Mouse (Mus musculus) testis, adult 2 months (tissue): ENCODE measurements at regions not wholly inside any gene's neighbourhood (a gene's known extent, or its start where the extent isn't known, plus 50 kb on each side); places are given as distances from the start of the nearest gene placed in this dataset.
"Not testable (repeated sequence)": the region's sequence is repeated elsewhere in the genome, so short reads cannot be mapped to it uniquely, and the experiment has no call there.

Experiments used
- H3K27ac ChIP-seq: fragments of 200-500 bp; 2 replicates; pipeline ENCODE4 v1.5.1; 2012; ENCODE audit warnings: low read depth, low read length; ENCODE audit not compliant: control insufficient read depth, insufficient read depth
- H3K27me3 ChIP-seq: fragments of 200-500 bp; 2 replicates; pipeline ENCODE4 v1.6.1; 2012; ENCODE audit warnings: mild to moderate bottlenecking, low read length, moderate library complexity; ENCODE audit not compliant: control insufficient read depth, insufficient read depth
- H3K36me3 ChIP-seq: fragments of 200-500 bp; 2 replicates; pipeline ENCODE4 v1.6.1; 2012; ENCODE audit warnings: mild to moderate bottlenecking, low read length; ENCODE audit not compliant: control insufficient read depth, insufficient read depth
- H3K4me1 ChIP-seq: fragments of 200-500 bp; 2 replicates; pipeline ENCODE4 v1.6.1; 2012; ENCODE audit warnings: low read length; ENCODE audit not compliant: control insufficient read depth, insufficient read depth
- H3K4me3 ChIP-seq: fragments of 200-500 bp; 2 replicates; pipeline ENCODE4 v1.5.1; 2012; ENCODE audit warnings: low read depth, mild to moderate bottlenecking, low read length, moderate library complexity, mixed read lengths; ENCODE audit not compliant: control insufficient read depth
- CTCF ChIP-seq: fragments of 200-500 bp; IDR thresholded peaks from 2 replicates; pipeline ENCODE4 v1.5.1; 2012; ENCODE audit warnings: low read depth, mild to moderate bottlenecking, inconsistent platforms, low read length, moderate library complexity; ENCODE audit not compliant: control insufficient read depth, insufficient read depth, insufficient replicate concordance
- POLR2A ChIP-seq: fragments of 200-500 bp; IDR thresholded peaks from 2 replicates; pipeline ENCODE4 v1.6.1; 2012; ENCODE audit warnings: low read depth, mild to moderate bottlenecking, inconsistent platforms, low read length, moderate library complexity; ENCODE audit not compliant: control insufficient read depth

DNA sequence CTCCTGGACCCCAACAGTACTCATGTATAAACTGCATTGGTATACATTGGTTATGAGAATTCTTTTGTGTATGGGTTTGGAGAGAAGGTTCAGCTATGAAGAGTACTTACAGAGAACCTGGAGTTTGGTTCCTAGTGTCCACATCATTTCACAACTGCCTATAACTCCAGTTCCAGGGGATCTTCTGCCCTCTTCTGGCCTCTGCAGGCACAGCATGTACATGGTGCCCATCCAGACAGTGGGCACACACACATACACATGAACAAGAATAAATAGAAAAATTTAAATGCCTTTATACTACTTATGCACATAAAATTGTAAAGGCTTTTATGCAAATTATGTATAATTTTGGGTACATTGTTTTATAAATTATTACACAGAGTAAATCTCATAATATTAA lies 59.9 kb upstream of the Spon1 start:
- no peak for TF ChIP-seq POLR2A
- peak; percentile 12; the same call in 1 of the 2 replicates for TF ChIP-seq CTCF
- Histone ChIP-seq H3K36me3 (no peaks in the 10 kb centered on the region), H3K4me1 (no peaks in the 10 kb centered on the region), H3K27ac (no peak overlapping the region), H3K4me3 (no peak overlapping the region), H3K27me3 (no peaks in the 10 kb centered on the region)

DNA sequence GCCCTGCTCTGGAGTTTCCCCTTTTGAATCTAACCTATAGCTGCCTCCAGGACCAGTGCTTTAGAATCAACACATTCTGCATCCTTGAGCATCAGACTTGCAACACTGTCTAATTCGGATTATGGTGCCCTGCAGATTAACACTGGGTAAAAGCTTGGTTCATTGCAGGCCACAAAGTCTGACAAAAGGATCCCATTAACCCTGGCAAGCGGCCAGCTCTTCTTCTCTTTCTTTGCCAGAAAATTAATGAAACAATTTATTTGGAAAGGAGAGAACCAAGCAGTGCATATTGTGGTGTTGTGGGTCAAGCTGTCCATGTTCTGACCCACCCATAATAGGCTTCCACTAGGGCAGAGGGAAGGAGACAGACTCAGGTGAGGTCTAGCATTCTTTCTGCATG lies 58.2 kb upstream of the Spon1 start:
- Histone ChIP-seq H3K27me3 (no peaks in the 10 kb centered on the region), H3K27ac (no peak overlapping the region), H3K4me1 (no peaks in the 10 kb centered on the region), H3K4me3 (no peak overlapping the region), H3K36me3 (no peaks in the 10 kb centered on the region)
- TF ChIP-seq CTCF: no peak
- no peak for TF ChIP-seq POLR2A

DNA sequence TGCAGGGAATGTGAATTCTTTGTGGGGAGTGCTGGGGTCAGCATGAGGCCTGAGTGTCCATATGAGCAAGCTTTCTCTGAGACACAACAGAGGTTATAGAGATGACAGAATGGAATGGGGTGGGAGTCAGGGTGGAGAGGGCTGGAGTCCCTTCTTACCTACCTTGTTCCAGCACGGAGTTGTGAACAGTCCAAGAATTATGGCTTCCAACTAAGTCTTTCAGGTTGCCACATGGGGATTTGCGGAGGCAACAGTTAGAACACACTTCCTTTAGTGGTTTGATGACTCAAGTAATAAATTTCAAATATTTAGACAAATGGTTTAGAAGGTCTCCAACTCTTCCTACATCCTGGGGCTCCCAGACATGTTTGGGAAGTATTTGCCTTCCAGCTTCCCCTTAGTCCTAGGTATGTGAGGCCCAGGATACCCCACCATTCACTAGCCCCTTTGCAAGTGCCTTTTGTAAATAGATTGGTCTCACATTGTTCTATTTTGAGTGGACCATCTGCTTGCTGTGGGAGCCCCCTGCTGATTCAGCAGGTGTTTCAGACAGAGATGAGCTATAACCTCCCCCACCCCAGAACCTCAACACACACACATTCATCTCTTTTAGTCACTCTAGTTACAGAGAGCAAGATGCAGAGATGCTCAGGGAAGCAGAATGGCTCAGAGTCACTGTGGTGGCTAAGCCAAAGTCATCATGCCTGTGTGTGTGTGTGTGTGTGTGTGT lies 55.1 kb upstream of the Spon1 start:
- TF ChIP-seq POLR2A: no peak
- Histone ChIP-seq H3K4me1 (no peaks in the 10 kb centered on the region), H3K27me3 (no peaks in the 10 kb centered on the region), H3K27ac (no peak overlapping the region), H3K4me3 (no peak overlapping the region), H3K36me3 (no peaks in the 10 kb centered on the region)

DNA sequence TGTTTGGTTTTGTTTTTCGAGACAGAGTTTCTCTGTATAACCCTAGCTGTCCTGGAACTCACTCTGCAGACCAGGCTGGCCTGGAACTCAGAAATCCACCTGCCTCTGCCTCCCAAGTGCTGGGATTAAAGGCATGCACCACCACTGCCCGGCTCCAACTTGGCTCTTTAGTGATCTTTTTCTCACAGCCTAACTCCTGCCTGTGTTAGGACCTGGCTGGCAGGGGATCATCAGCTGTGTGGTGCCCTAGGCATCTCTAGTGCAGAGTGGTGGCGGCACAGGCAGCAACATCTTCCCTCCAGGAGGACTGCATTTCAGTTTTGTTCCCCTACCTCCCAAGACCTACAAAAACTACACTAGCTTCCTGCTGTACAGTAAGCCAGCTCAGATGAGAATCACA lies 54.4 kb upstream of the Spon1 start:
- H3K27me3 ChIP-seq, H3K27ac ChIP-seq, H3K4me3 ChIP-seq, H3K36me3 ChIP-seq, H3K4me1 ChIP-seq: not testable (repeated sequence)
